Mouse (Mus musculus) E14TG2a.4 (cell line): Measurements from ENCODE around the gene Nsun5.

ENCODE experiments used
- CTCF ChIP-seq: conservative IDR thresholded peaks from 2 replicates; pipeline ENCODE4 v1.5.1; 2014; ENCODE audit warnings: low read length
- NANOG ChIP-seq: IDR thresholded peaks from 2 replicates; pipeline ENCODE4 v1.6.1; 2014; ENCODE audit warnings: borderline replicate concordance, low read length, mixed read lengths
- POU5F1 ChIP-seq: IDR thresholded peaks from 2 replicates; pipeline ENCODE4 v1.6.1; 2014; ENCODE audit warnings: low read length, borderline replicate concordance

- TF ChIP-seq CTCF (no peak), NANOG (no peak), POU5F1 (no peak)
Observed at GRCm38 (mm10) chr5:135405437-135405836, 35.7 kb downstream of the Nsun5 start.
